Mouse (Mus musculus): ENCODE measurements at regions not wholly inside any gene's neighbourhood (a gene's known extent, or its start where the extent isn't known, plus 50 kb on each side); places are given as distances from the start of the nearest gene placed in this dataset.

GRCm38 (mm10) chr5:42563406-42563805 is 495.6 kb downstream of the Gm16223 start:
- H3K9me3 ChIP-seq (ENCODE audit: control insufficient read depth, low read length): no peaks in the 10 kb centered on the region

GRCm38 (mm10) chr5:42575971-42576370 is 508.2 kb downstream of the Gm16223 start:
- H3K36me3 ChIP-seq (ENCODE audit: control insufficient read depth, insufficient read depth, low read length): no peaks in the 10 kb centered on the region
- no peaks in the 10 kb centered on the region for H3K27me3 ChIP-seq (ENCODE audit: control insufficient read depth, insufficient read depth, low read depth, low read length)
- no peak overlapping the region for H3K9ac ChIP-seq (ENCODE audit: low read length)
- no peaks in the 10 kb centered on the region for H3K9me3 ChIP-seq (ENCODE audit: control insufficient read depth, low read length)
- H3K27ac ChIP-seq (ENCODE audit: low read length): no peak overlapping the region
- no peak for ATAC-seq (ENCODE audit: low read depth)
- no peak overlapping the region for H3K4me2 ChIP-seq (ENCODE audit: low read depth, low read length)
- H3K4me3 ChIP-seq (ENCODE audit: low read length): no peak overlapping the region
- H3K4me1 ChIP-seq (replicated peaks; ENCODE audit: control insufficient read depth, insufficient read depth, low read length): no peaks in the 10 kb centered on the region
- 85% methylated on average over 2 of the region's 2 CpGs for WGBS

More at GRCm38 (mm10) chr5:42563406-42563805, 495.6 kb downstream of the Gm16223 start:
- ATAC-seq (ENCODE audit: low read depth): no peak
- Histone ChIP-seq H3K27me3 (ENCODE audit: control insufficient read depth, insufficient read depth, low read depth, low read length) (no peaks in the 10 kb centered on the region), H3K4me3 (ENCODE audit: low read length) (no peak overlapping the region), H3K36me3 (ENCODE audit: control insufficient read depth, insufficient read depth, low read length) (no peaks in the 10 kb centered on the region), H3K4me1 (replicated peaks; ENCODE audit: control insufficient read depth, insufficient read depth, low read length) (no peaks in the 10 kb centered on the region), H3K4me2 (ENCODE audit: low read depth, low read length) (no peak overlapping the region), H3K27ac (ENCODE audit: low read length) (no peak overlapping the region), H3K9ac (ENCODE audit: low read length) (no peak overlapping the region)

GRCm38 (mm10) chr5:42578208-42578844 is 510.6 kb downstream of the Gm16223 start:
- no peak for ATAC-seq (ENCODE audit: low read depth)
- no peaks in the 10 kb centered on the region for H3K4me1 ChIP-seq (replicated peaks; ENCODE audit: control insufficient read depth, insufficient read depth, low read length)
- H3K4me2 ChIP-seq (ENCODE audit: low read depth, low read length): no peak overlapping the region
- 70% methylated on average over 5 of the region's 5 CpGs for WGBS
- no peak overlapping the region for H3K9ac ChIP-seq (ENCODE audit: low read length)
- H3K36me3 ChIP-seq (ENCODE audit: control insufficient read depth, insufficient read depth, low read length): no peaks in the 10 kb centered on the region
- H3K9me3 ChIP-seq (ENCODE audit: control insufficient read depth, low read length): no peaks in the 10 kb centered on the region
- no peak overlapping the region for H3K27ac ChIP-seq (ENCODE audit: low read length)
- H3K4me3 ChIP-seq (ENCODE audit: low read length): no peak overlapping the region
- H3K27me3 ChIP-seq (ENCODE audit: control insufficient read depth, insufficient read depth, low read depth, low read length): no peaks in the 10 kb centered on the region

GRCm38 (mm10) chr5:42620698-42621097 is 552.9 kb downstream of the Gm16223 start:
- no peaks in the 10 kb centered on the region for H3K27me3 ChIP-seq (ENCODE audit: control insufficient read depth, insufficient read depth, low read depth, low read length)
- 41% methylated on average over 3 of the region's 3 CpGs for WGBS
- no peak overlapping the region for H3K9ac ChIP-seq (ENCODE audit: low read length)
- H3K9me3 ChIP-seq (ENCODE audit: control insufficient read depth, low read length): no peaks in the 10 kb centered on the region
- no peaks in the 10 kb centered on the region for H3K36me3 ChIP-seq (ENCODE audit: control insufficient read depth, insufficient read depth, low read length)
- no peaks in the 10 kb centered on the region for H3K4me1 ChIP-seq (replicated peaks; ENCODE audit: control insufficient read depth, insufficient read depth, low read length)
- no peak overlapping the region for H3K4me3 ChIP-seq (ENCODE audit: low read length)
- H3K27ac ChIP-seq (ENCODE audit: low read length): no peak overlapping the region
- H3K4me2 ChIP-seq (ENCODE audit: low read depth, low read length): no peak overlapping the region
- ATAC-seq (ENCODE audit: low read depth): no peak

- no peak overlapping the region for H3K27ac ChIP-seq (ENCODE audit: low read length)
- no peak overlapping the region for H3K4me2 ChIP-seq (ENCODE audit: low read depth, low read length)
- H3K9ac ChIP-seq (ENCODE audit: low read length): no peak overlapping the region
- 83% methylated on average over 9 of the region's 9 CpGs for WGBS
- no peak for ATAC-seq (ENCODE audit: low read depth)
- H3K4me3 ChIP-seq (ENCODE audit: low read length): no peak overlapping the region
- no peaks in the 10 kb centered on the region for H3K9me3 ChIP-seq (ENCODE audit: control insufficient read depth, low read length)
- H3K27me3 ChIP-seq (ENCODE audit: control insufficient read depth, insufficient read depth, low read depth, low read length): no peaks in the 10 kb centered on the region
- no peaks in the 10 kb centered on the region for H3K4me1 ChIP-seq (replicated peaks; ENCODE audit: control insufficient read depth, insufficient read depth, low read length)
- no peaks in the 10 kb centered on the region for H3K36me3 ChIP-seq (ENCODE audit: control insufficient read depth, insufficient read depth, low read length)
Observed at GRCm38 (mm10) chr5:42636162-42636823, 568.5 kb downstream of the Gm16223 start.

- no peaks in the 10 kb centered on the region for H3K4me1 ChIP-seq (replicated peaks; ENCODE audit: control insufficient read depth, insufficient read depth, low read length)
- no peaks in the 10 kb centered on the region for H3K9me3 ChIP-seq (ENCODE audit: control insufficient read depth, low read length)
- no peaks in the 10 kb centered on the region for H3K27me3 ChIP-seq (ENCODE audit: control insufficient read depth, insufficient read depth, low read depth, low read length)
- no peak overlapping the region for H3K4me2 ChIP-seq (ENCODE audit: low read depth, low read length)
- no peak overlapping the region for H3K27ac ChIP-seq (ENCODE audit: low read length)
- no peak overlapping the region for H3K4me3 ChIP-seq (ENCODE audit: low read length)
- no peak for ATAC-seq (ENCODE audit: low read depth)
- 52% methylated on average over 3 of the region's 3 CpGs for WGBS
- H3K9ac ChIP-seq (ENCODE audit: low read length): no peak overlapping the region
- no peaks in the 10 kb centered on the region for H3K36me3 ChIP-seq (ENCODE audit: control insufficient read depth, insufficient read depth, low read length)
Observed at GRCm38 (mm10) chr5:42656460-42656859, 576.5 kb upstream of the Cpeb2 start.

GRCm38 (mm10) chr5:42659994-42660393 is 573.0 kb upstream of the Cpeb2 start:
- WGBS: 75% methylated on average over 4 of the region's 4 CpGs
- no peak for ATAC-seq (ENCODE audit: low read depth)
- H3K4me3 ChIP-seq (ENCODE audit: low read length): no peak overlapping the region
- no peak overlapping the region for H3K4me2 ChIP-seq (ENCODE audit: low read depth, low read length)
- H3K4me1 ChIP-seq (replicated peaks; ENCODE audit: control insufficient read depth, insufficient read depth, low read length): no peaks in the 10 kb centered on the region
- no peaks in the 10 kb centered on the region for H3K27me3 ChIP-seq (ENCODE audit: control insufficient read depth, insufficient read depth, low read depth, low read length)
- no peak overlapping the region for H3K9ac ChIP-seq (ENCODE audit: low read length)
- H3K9me3 ChIP-seq (ENCODE audit: control insufficient read depth, low read length): no peaks in the 10 kb centered on the region
- H3K27ac ChIP-seq (ENCODE audit: low read length): no peak overlapping the region
- H3K36me3 ChIP-seq (ENCODE audit: control insufficient read depth, insufficient read depth, low read length): no peaks in the 10 kb centered on the region

- Histone ChIP-seq H3K4me3 (ENCODE audit: low read length) (no peak overlapping the region), H3K36me3 (ENCODE audit: control insufficient read depth, insufficient read depth, low read length) (no peaks in the 10 kb centered on the region), H3K4me2 (ENCODE audit: low read depth, low read length) (no peak overlapping the region), H3K9me3 (ENCODE audit: control insufficient read depth, low read length) (no peaks in the 10 kb centered on the region), H3K27ac (ENCODE audit: low read length) (no peak overlapping the region), H3K27me3 (ENCODE audit: control insufficient read depth, insufficient read depth, low read depth, low read length) (no peaks in the 10 kb centered on the region), H3K9ac (ENCODE audit: low read length) (no peak overlapping the region), H3K4me1 (replicated peaks; ENCODE audit: control insufficient read depth, insufficient read depth, low read length) (no peaks in the 10 kb centered on the region)
- ATAC-seq (ENCODE audit: low read depth): no peak
- 85% methylated on average over 5 of the region's 5 CpGs for WGBS
Observed at GRCm38 (mm10) chr5:42679617-42680016, 553.4 kb upstream of the Cpeb2 start.

- no peak overlapping the region for H3K4me3 ChIP-seq (ENCODE audit: low read length)
- H3K27ac ChIP-seq (ENCODE audit: low read length): no peak overlapping the region
- no peaks in the 10 kb centered on the region for H3K27me3 ChIP-seq (ENCODE audit: control insufficient read depth, insufficient read depth, low read depth, low read length)
- H3K9ac ChIP-seq (ENCODE audit: low read length): no peak overlapping the region
- H3K9me3 ChIP-seq (ENCODE audit: control insufficient read depth, low read length): no peaks in the 10 kb centered on the region
- no peaks in the 10 kb centered on the region for H3K4me1 ChIP-seq (replicated peaks; ENCODE audit: control insufficient read depth, insufficient read depth, low read length)
- no peaks in the 10 kb centered on the region for H3K36me3 ChIP-seq (ENCODE audit: control insufficient read depth, insufficient read depth, low read length)
- peak; percentile 86 for ATAC-seq (ENCODE audit: low read depth)
- 58% methylated on average over 5 of the region's 5 CpGs for WGBS
- no peak overlapping the region for H3K4me2 ChIP-seq (ENCODE audit: low read depth, low read length)
Observed at GRCm38 (mm10) chr5:42685356-42686057, 547.5 kb upstream of the Cpeb2 start.
